Mouse (Mus musculus): Measurements from ENCODE around the gene Olfr1222. TPM values are rescaled to one million over a fixed set of nuclear protein-coding genes. Genes with fewer than 3 reads are reported as not detected.
"Not testable (repeated sequence)": the region's sequence is repeated elsewhere in the genome, so short reads cannot be mapped to it uniquely, and the experiment has no call there.

Olfr1222 gene
- polyA plus RNA-seq (2011; ENCODE audit: insufficient read depth, insufficient read length, low replicate concordance, missing spikeins) = not detected in 2 replicates

DNA sequence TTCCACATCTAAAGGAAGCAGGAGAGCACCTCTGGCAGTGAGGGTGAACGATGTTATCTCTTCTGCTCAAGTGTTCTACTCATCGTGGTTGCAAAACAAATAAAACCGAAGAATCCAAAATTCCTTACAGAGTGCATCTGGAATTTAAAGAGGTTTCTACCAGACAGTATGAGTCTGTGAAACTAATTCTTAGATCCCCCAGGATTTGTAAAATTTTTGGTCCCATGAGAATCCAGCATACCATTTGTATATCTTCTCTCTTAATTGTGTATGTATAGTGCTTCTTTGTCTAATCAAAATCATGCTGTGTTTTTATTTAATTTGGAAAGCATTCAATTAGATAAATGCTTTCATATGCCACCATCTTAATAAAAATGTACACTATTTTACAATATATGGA, at the start of gene Olfr1222:
TSS of gene Olfr1222 (minus strand) at position 101 of the 400 bp plus-strand sequence.
- no peak within 1 kb of the TSS for H3K27ac ChIP-seq (ENCODE audit: control insufficient read depth, insufficient read depth, low read depth, low read length, poor library complexity)
- H3K4me3 ChIP-seq (replicated peaks; ENCODE audit: control insufficient read depth, low read depth, low read length) = no peak within 1 kb of the TSS
- no peaks in the 10 kb centered on the region for H3K4me1 ChIP-seq (ENCODE audit: control insufficient read depth, insufficient read depth, low read length)
- TF ChIP-seq POLR2A (IDR thresholded peaks at IDR 0.05; ENCODE audit: borderline replicate concordance, control insufficient read depth, low read depth, low read length) = no peak
- no peak for TF ChIP-seq CTCF (IDR thresholded peaks at IDR 0.05; ENCODE audit: control insufficient read depth, insufficient read depth, low read length)
- WGBS = 62% methylated on average over 3 of the region's 3 CpGs

- H3K4me1 ChIP-seq (ENCODE audit: control insufficient read depth, insufficient read depth, low read length) = no peaks in the 10 kb centered on the region
- no peak within 1 kb of the TSS for H3K4me3 ChIP-seq (replicated peaks; ENCODE audit: control insufficient read depth, low read depth, low read length)
- 76% methylated on average over 1 of the region's 1 CpGs for WGBS
- no peak for TF ChIP-seq POLR2A (IDR thresholded peaks at IDR 0.05; ENCODE audit: borderline replicate concordance, control insufficient read depth, low read depth, low read length)
- no peak for TF ChIP-seq CTCF (IDR thresholded peaks at IDR 0.05; ENCODE audit: control insufficient read depth, insufficient read depth, low read length)
- H3K27ac ChIP-seq (ENCODE audit: control insufficient read depth, insufficient read depth, low read depth, low read length, poor library complexity) = no peak within 1 kb of the TSS
Measured at GRCm38 (mm10) chr2:89174569-89174968, 41.7 kb upstream of the Olfr1222 start, which contains the start of gene Olfr1225. TSS of gene Olfr1225 (minus strand) at chr2:89174669.

GRCm38 (mm10) chr2:89164711-89165110, 31.9 kb upstream of the Olfr1222 start:
- 75% methylated on average over 4 of the region's 4 CpGs for WGBS
- not testable (repeated sequence) for H3K27ac ChIP-seq (ENCODE audit: control insufficient read depth, insufficient read depth, low read depth, low read length, poor library complexity); H3K4me1 ChIP-seq (ENCODE audit: control insufficient read depth, insufficient read depth, low read length); H3K4me3 ChIP-seq (replicated peaks; ENCODE audit: control insufficient read depth, low read depth, low read length)

- H3K4me1 ChIP-seq (ENCODE audit: control insufficient read depth, insufficient read depth, low read length); H3K4me3 ChIP-seq (replicated peaks; ENCODE audit: control insufficient read depth, low read depth, low read length); H3K27ac ChIP-seq (ENCODE audit: control insufficient read depth, insufficient read depth, low read depth, low read length, poor library complexity): not testable (repeated sequence)
- 86% methylated on average over 8 of the region's 8 CpGs for WGBS
Measured at GRCm38 (mm10) chr2:89163991-89164390, 31.1 kb upstream of the Olfr1222 start, which contains the start of gene Olfr1224-ps1. TSS of gene Olfr1224-ps1 (minus strand) at chr2:89164091.

DNA sequence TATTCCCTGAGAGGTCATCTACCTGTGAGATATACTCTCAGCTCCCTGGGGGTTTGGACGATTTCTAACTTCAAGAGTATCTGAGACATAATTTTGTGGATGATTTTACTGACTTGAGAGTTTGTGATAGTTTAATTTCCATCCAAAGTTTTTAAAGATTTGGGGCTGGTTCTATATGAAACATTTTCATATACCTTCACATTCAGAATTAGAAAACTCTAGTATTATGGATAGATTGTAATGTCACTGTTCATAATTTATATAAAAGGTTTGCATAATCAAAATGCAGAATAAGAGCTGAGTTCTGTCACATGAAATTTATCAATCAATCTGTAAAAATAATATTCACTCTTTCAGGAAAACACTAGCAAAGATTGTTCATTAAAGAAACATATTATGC, 18.6 kb upstream of the Olfr1222 start, which contains the start of gene Olfr1223:
TSS of gene Olfr1223 (minus strand) at position 101 of the 400 bp plus-strand sequence.
- no peak within 1 kb of the TSS for H3K27ac ChIP-seq (ENCODE audit: control insufficient read depth, insufficient read depth, low read depth, low read length, poor library complexity)
- TF ChIP-seq CTCF (IDR thresholded peaks at IDR 0.05; ENCODE audit: control insufficient read depth, insufficient read depth, low read length) = no peak
- no peak for TF ChIP-seq POLR2A (IDR thresholded peaks at IDR 0.05; ENCODE audit: borderline replicate concordance, control insufficient read depth, low read depth, low read length)
- WGBS = 73% methylated on average over 1 of the region's 1 CpGs
- H3K4me3 ChIP-seq (replicated peaks; ENCODE audit: control insufficient read depth, low read depth, low read length) = no peak within 1 kb of the TSS
- H3K4me1 ChIP-seq (ENCODE audit: control insufficient read depth, insufficient read depth, low read length) = no peaks in the 10 kb centered on the region

GRCm38 (mm10) chr2:89117183-89117582, 15.7 kb downstream of the Olfr1222 start, which contains the start of gene Olfr1221:
TSS of gene Olfr1221 (minus strand) at chr2:89117283.
- Histone ChIP-seq H3K27ac (ENCODE audit: control insufficient read depth, insufficient read depth, low read depth, low read length, poor library complexity) (no peak within 1 kb of the TSS), H3K4me1 (ENCODE audit: control insufficient read depth, insufficient read depth, low read length) (no peaks in the 10 kb centered on the region), H3K4me3 (replicated peaks; ENCODE audit: control insufficient read depth, low read depth, low read length) (no peak within 1 kb of the TSS)
- WGBS = 10% methylated on average over 2 of the region's 2 CpGs
- TF ChIP-seq POLR2A (IDR thresholded peaks at IDR 0.05; ENCODE audit: borderline replicate concordance, control insufficient read depth, low read depth, low read length) (no peak), CTCF (IDR thresholded peaks at IDR 0.05; ENCODE audit: control insufficient read depth, insufficient read depth, low read length) (no peak)

DNA sequence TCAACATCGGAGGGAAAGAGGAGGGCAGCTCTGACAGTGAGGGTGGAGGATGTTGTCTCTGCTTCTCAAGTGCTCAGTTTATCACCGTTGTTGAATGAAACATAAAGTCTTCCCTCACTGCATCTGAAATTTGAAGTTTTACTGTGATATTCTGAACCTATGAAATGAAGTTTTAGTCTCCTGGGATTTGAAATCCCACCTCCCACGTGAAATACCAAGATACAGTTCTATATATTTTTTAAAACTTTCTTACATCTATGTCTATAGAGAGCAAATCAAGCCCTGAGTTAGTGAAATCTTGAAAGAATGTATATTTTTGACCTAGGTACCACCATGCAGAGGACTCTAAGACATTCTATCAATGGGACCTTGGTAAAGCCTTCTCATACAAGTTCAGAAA, 26.1 kb downstream of the Olfr1222 start, which contains the start of gene Olfr1220:
TSS of gene Olfr1220 (minus strand) at position 101 of the 400 bp plus-strand sequence.
- Histone ChIP-seq H3K27ac (ENCODE audit: control insufficient read depth, insufficient read depth, low read depth, low read length, poor library complexity) (no peak within 1 kb of the TSS), H3K4me1 (ENCODE audit: control insufficient read depth, insufficient read depth, low read length) (no peaks in the 10 kb centered on the region), H3K4me3 (replicated peaks; ENCODE audit: control insufficient read depth, low read depth, low read length) (no peak within 1 kb of the TSS)
- TF ChIP-seq CTCF (IDR thresholded peaks at IDR 0.05; ENCODE audit: control insufficient read depth, insufficient read depth, low read length) = no peak
- 61% methylated on average over 3 of the region's 3 CpGs for WGBS

GRCm38 (mm10) chr2:89105651-89106050, 27.2 kb downstream of the Olfr1222 start:
- H3K4me1 ChIP-seq (ENCODE audit: control insufficient read depth, insufficient read depth, low read length) = no peaks in the 10 kb centered on the region
- H3K27ac ChIP-seq (ENCODE audit: control insufficient read depth, insufficient read depth, low read depth, low read length, poor library complexity) = no peak overlapping the region
- TF ChIP-seq POLR2A (IDR thresholded peaks at IDR 0.05; ENCODE audit: borderline replicate concordance, control insufficient read depth, low read depth, low read length) (no peak), CTCF (IDR thresholded peaks at IDR 0.05; ENCODE audit: control insufficient read depth, insufficient read depth, low read length) (no peak)
- H3K4me3 ChIP-seq (replicated peaks; ENCODE audit: control insufficient read depth, low read depth, low read length) = no peak overlapping the region

- H3K27ac ChIP-seq (ENCODE audit: control insufficient read depth, insufficient read depth, low read depth, low read length, poor library complexity) = no peak overlapping the region
- TF ChIP-seq POLR2A (IDR thresholded peaks at IDR 0.05; ENCODE audit: borderline replicate concordance, control insufficient read depth, low read depth, low read length) = no peak
- no peak for TF ChIP-seq CTCF (IDR thresholded peaks at IDR 0.05; ENCODE audit: control insufficient read depth, insufficient read depth, low read length)
- no peak overlapping the region for H3K4me3 ChIP-seq (replicated peaks; ENCODE audit: control insufficient read depth, low read depth, low read length)
- 95% methylated on average over 1 of the region's 1 CpGs for WGBS
- H3K4me1 ChIP-seq (ENCODE audit: control insufficient read depth, insufficient read depth, low read length) = no peaks in the 10 kb centered on the region
Measured at GRCm38 (mm10) chr2:89093848-89094247, 39.0 kb downstream of the Olfr1222 start.
